Mouse (Mus musculus): Measurements from ENCODE around the gene Dnm3.

The Dnm3 gene

GRCm38 (mm10) chr1:162016982-162017381, 460.9 kb downstream of the Dnm3 start:
- no peaks in the 10 kb centered on the region for H3K27me3 ChIP-seq (ENCODE audit: insufficient read depth, low read length)
- H3K36me3 ChIP-seq (ENCODE audit: insufficient read depth, low read length), result no peaks in the 10 kb centered on the region
- TF ChIP-seq CTCF (conservative IDR thresholded peaks at IDR 0.05; ENCODE audit: low read length) (no peak), NANOG (IDR thresholded peaks at IDR 0.05; ENCODE audit: borderline replicate concordance, low read length) (no peak), POU5F1 (IDR thresholded peaks at IDR 0.05; ENCODE audit: borderline replicate concordance, low read length) (no peak)
- H3K4me3 ChIP-seq (replicated peaks; ENCODE audit: low read length), result no peak overlapping the region
- H3K9me3 ChIP-seq (ENCODE audit: low read length), result no peaks in the 10 kb centered on the region
- no peaks in the 10 kb centered on the region for H3K4me1 ChIP-seq (replicated peaks; ENCODE audit: low read depth, low read length)

DNA sequence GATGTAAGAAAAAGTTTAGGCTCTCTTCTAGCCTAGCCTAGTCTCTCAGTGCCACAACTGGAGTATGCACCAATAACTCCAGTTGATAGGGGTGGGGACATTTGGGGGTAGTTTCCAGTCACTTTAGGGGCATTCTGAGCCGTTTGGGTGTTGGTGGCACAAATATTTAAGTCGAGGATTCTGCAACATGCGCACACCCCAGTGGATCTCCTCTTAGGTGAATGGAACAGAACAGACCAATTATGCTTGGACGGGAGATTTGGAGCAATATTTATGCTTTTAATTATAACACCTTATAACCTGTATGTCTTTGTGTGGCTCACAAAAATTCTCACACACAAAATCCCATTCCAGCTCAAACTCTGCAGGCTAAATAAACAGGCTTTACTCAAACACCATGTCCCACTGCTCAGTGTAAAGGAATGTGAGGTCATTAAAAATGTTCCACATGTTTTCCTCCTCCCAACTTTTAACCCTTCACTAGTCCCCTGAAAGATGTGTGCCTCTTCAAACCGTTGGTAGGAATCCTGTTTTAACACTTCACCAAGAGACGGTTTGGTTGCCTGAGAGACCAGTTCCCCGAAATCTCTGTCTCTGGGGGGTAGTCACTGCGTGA, 462.5 kb downstream of the Dnm3 start:
- no peak overlapping the region for H3K4me3 ChIP-seq (replicated peaks; ENCODE audit: low read length)
- H3K9me3 ChIP-seq (ENCODE audit: low read length), result no peaks in the 10 kb centered on the region
- no peaks in the 10 kb centered on the region for H3K36me3 ChIP-seq (ENCODE audit: insufficient read depth, low read length)
- no peaks in the 10 kb centered on the region for H3K27me3 ChIP-seq (ENCODE audit: insufficient read depth, low read length)
- TF ChIP-seq POU5F1 (IDR thresholded peaks at IDR 0.05; ENCODE audit: borderline replicate concordance, low read length) (no peak), CTCF (conservative IDR thresholded peaks at IDR 0.05; ENCODE audit: low read length) (no peak), NANOG (IDR thresholded peaks at IDR 0.05; ENCODE audit: borderline replicate concordance, low read length) (no peak)
- H3K4me1 ChIP-seq (replicated peaks; ENCODE audit: low read depth, low read length), result no peaks in the 10 kb centered on the region

DNA sequence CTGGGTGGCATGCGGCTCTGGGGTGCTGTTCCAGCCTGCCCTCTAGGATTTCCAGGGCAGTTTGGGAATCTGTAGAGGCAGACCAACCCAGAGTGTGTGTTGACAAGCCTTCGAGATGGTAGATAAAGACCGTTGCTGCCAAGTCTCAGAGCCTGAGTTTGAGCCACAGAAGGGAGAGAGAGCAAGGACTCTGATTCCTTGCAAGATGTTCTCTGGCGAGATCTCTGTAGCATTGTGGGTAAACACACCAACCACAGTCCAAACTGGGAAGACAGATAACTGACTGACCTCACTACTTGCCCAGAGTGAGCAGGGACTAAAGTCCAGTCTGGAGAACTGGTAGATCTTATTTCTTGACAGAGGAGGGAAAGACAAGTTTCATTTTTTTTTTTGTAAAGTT, 464.3 kb downstream of the Dnm3 start:
- no peaks in the 10 kb centered on the region for H3K36me3 ChIP-seq (ENCODE audit: insufficient read depth, low read length)
- no peak overlapping the region for H3K4me3 ChIP-seq (replicated peaks; ENCODE audit: low read length)
- H3K9me3 ChIP-seq (ENCODE audit: low read length), result no peaks in the 10 kb centered on the region
- no peak for TF ChIP-seq NANOG (IDR thresholded peaks at IDR 0.05; ENCODE audit: borderline replicate concordance, low read length)
- H3K27me3 ChIP-seq (ENCODE audit: insufficient read depth, low read length), result peaks cover 3% of the 10 kb centered on the region; the same call in 1 of the 2 replicates
- H3K4me1 ChIP-seq (replicated peaks; ENCODE audit: low read depth, low read length), result no peaks in the 10 kb centered on the region

DNA sequence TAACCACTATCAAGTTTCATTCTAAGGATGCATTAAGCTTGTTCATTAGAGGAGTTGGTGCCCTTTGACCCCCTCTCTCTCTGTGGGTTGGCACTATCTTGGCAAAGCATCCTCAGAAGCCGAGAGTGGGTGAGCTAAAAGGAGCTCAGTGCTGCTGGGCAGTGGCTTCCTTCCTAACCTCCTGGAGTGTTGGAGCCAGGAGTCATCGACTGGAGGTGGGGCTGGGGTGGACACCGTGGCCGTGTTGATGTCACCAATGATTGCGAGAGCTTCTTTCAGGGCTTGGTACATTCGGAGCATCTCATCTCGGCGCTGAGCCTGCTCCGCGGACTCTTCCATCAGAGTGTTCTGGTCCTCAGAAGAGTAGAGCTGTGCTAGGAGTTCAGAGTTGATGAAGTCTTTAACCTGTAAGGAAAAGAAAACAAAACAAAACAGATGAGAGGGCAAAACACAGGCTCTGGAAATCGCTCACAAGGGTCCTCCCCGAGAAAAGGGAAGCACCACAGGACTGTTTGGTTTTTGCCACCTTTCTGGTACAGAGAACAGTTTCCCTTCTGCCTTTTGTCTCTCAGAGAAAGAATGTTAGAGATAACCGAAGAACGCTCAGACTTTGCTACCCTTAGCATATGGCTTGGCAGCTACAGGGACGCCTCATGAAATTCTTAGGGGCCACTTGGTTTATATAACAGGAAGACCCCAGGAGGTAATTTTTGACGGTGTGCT, 466.1 kb downstream of the Dnm3 start:
- Histone ChIP-seq H3K4me3 (replicated peaks; ENCODE audit: low read length) (no peak overlapping the region), H3K4me1 (replicated peaks; ENCODE audit: low read depth, low read length) (no peaks in the 10 kb centered on the region), H3K9me3 (ENCODE audit: low read length) (no peaks in the 10 kb centered on the region), H3K27me3 (ENCODE audit: insufficient read depth, low read length) (peaks cover 3% of the 10 kb centered on the region; the same call in 1 of the 2 replicates), H3K36me3 (ENCODE audit: insufficient read depth, low read length) (no peaks in the 10 kb centered on the region)
- TF ChIP-seq CTCF (conservative IDR thresholded peaks at IDR 0.05; ENCODE audit: low read length), result no peak
- no peak for TF ChIP-seq NANOG (IDR thresholded peaks at IDR 0.05; ENCODE audit: borderline replicate concordance, low read length)

GRCm38 (mm10) chr1:162009086-162009485, 468.7 kb downstream of the Dnm3 start:
- Histone ChIP-seq H3K4me3 (replicated peaks; ENCODE audit: low read length) (no peak overlapping the region), H3K9me3 (ENCODE audit: low read length) (no peaks in the 10 kb centered on the region), H3K27me3 (ENCODE audit: insufficient read depth, low read length) (peaks cover 3% of the 10 kb centered on the region; the same call in 1 of the 2 replicates), H3K4me1 (replicated peaks; ENCODE audit: low read depth, low read length) (0 out of 2 replicates have a peak, but pooled peaks cover 2% of the 10 kb centered on the region), H3K36me3 (ENCODE audit: insufficient read depth, low read length) (no peaks in the 10 kb centered on the region)
- TF ChIP-seq CTCF (conservative IDR thresholded peaks at IDR 0.05; ENCODE audit: low read length) (no peak), POU5F1 (IDR thresholded peaks at IDR 0.05; ENCODE audit: borderline replicate concordance, low read length) (no peak), NANOG (IDR thresholded peaks at IDR 0.05; ENCODE audit: borderline replicate concordance, low read length) (no peak)

DNA sequence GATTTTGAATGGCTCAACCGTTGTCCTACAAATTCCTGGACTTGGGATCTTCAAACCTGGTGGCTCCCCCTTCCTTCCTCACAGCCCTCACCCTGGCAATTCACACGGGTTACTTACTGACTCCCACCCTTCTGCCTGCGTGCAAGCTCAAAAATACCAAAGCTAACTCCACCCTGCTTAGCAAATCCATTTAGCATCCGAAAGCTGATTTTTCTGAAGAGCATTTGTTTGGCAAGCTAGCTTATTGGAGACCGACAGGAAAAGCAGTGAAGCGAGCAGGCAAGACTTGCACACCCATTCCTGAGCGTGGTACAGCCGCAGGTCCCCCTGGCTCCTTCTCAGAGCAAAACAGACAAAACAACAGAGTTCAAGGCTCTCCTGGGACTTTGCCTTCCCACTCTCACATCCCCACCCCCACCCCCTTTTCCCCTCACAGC, 469.2 kb downstream of the Dnm3 start:
- H3K36me3 ChIP-seq (ENCODE audit: insufficient read depth, low read length), result no peaks in the 10 kb centered on the region
- no peak overlapping the region for H3K4me3 ChIP-seq (replicated peaks; ENCODE audit: low read length)
- 0 out of 2 replicates have a peak, but pooled peaks cover 2% of the 10 kb centered on the region for H3K4me1 ChIP-seq (replicated peaks; ENCODE audit: low read depth, low read length)
- no peaks in the 10 kb centered on the region for H3K9me3 ChIP-seq (ENCODE audit: low read length)
- H3K27me3 ChIP-seq (ENCODE audit: insufficient read depth, low read length), result peaks cover 3% of the 10 kb centered on the region; the same call in 1 of the 2 replicates
- TF ChIP-seq NANOG (IDR thresholded peaks at IDR 0.05; ENCODE audit: borderline replicate concordance, low read length) (no peak), CTCF (conservative IDR thresholded peaks at IDR 0.05; ENCODE audit: low read length) (no peak), POU5F1 (IDR thresholded peaks at IDR 0.05; ENCODE audit: borderline replicate concordance, low read length) (no peak)

DNA sequence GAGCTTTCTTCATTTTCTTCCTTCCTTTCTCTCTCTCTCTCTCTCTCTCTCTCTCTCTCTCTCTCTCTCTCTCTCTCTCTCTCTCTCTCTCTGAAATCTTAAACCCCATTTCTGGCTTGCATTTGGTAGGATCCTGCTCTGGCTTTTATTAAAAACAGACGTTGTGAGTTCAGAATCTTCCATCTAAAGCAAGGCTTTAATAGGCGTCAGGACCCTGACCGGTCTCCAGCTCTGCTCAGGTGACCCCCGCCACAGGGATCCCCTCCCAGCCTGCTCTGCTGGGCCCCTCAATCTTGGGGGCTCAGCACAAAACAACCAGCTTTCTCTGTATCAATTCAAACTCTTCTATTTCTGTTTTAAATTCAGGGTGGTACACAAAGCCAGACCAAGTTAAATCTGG, 469.6 kb downstream of the Dnm3 start:
- 0 out of 2 replicates have a peak, but pooled peaks cover 2% of the 10 kb centered on the region for H3K4me1 ChIP-seq (replicated peaks; ENCODE audit: low read depth, low read length)
- TF ChIP-seq CTCF (conservative IDR thresholded peaks at IDR 0.05; ENCODE audit: low read length), result no peak
- no peak for TF ChIP-seq POU5F1 (IDR thresholded peaks at IDR 0.05; ENCODE audit: borderline replicate concordance, low read length)
- TF ChIP-seq NANOG (IDR thresholded peaks at IDR 0.05; ENCODE audit: borderline replicate concordance, low read length), result no peak
- peaks cover 3% of the 10 kb centered on the region; the same call in 1 of the 2 replicates for H3K27me3 ChIP-seq (ENCODE audit: insufficient read depth, low read length)

DNA sequence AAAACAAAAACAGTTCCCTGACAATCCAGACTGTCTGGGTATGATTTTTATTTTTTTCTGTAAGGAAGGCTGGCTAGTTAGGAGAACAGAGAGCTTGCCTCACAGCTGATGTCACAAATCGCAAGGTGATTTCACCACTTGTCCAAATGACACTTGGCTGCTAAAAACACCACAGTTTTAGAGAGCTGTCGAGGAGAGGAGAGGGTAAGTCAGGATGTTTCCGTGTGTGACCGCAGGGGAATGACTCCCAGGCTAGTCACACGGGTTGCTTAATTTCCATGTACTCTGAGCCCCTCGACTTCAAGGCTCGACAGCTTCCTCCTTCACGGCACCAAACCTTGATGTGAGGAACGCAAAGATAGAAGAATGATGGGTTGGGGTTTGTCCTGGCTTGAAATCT, 471.7 kb downstream of the Dnm3 start:
- Histone ChIP-seq H3K36me3 (ENCODE audit: insufficient read depth, low read length) (no peaks in the 10 kb centered on the region), H3K27me3 (ENCODE audit: insufficient read depth, low read length) (peaks cover 3% of the 10 kb centered on the region; the same call in 1 of the 2 replicates), H3K4me1 (replicated peaks; ENCODE audit: low read depth, low read length) (0 out of 2 replicates have a peak, but pooled peaks cover 2% of the 10 kb centered on the region), H3K4me3 (replicated peaks; ENCODE audit: low read length) (no peak overlapping the region), H3K9me3 (ENCODE audit: low read length) (no peaks in the 10 kb centered on the region)
- TF ChIP-seq NANOG (IDR thresholded peaks at IDR 0.05; ENCODE audit: borderline replicate concordance, low read length), result no peak
- TF ChIP-seq CTCF (conservative IDR thresholded peaks at IDR 0.05; ENCODE audit: low read length), result no peak
- no peak for TF ChIP-seq POU5F1 (IDR thresholded peaks at IDR 0.05; ENCODE audit: borderline replicate concordance, low read length)

More for the DNA sequence above, 469.6 kb downstream of the Dnm3 start:
- H3K4me3 ChIP-seq (replicated peaks; ENCODE audit: low read length), result no peak overlapping the region
- H3K9me3 ChIP-seq (ENCODE audit: low read length), result no peaks in the 10 kb centered on the region
- no peaks in the 10 kb centered on the region for H3K36me3 ChIP-seq (ENCODE audit: insufficient read depth, low read length)

All from E14TG2a.4 (cell line).